Mouse (Mus musculus): Measurements from ENCODE around the gene Pef1.

The Pef1 gene

DNA sequence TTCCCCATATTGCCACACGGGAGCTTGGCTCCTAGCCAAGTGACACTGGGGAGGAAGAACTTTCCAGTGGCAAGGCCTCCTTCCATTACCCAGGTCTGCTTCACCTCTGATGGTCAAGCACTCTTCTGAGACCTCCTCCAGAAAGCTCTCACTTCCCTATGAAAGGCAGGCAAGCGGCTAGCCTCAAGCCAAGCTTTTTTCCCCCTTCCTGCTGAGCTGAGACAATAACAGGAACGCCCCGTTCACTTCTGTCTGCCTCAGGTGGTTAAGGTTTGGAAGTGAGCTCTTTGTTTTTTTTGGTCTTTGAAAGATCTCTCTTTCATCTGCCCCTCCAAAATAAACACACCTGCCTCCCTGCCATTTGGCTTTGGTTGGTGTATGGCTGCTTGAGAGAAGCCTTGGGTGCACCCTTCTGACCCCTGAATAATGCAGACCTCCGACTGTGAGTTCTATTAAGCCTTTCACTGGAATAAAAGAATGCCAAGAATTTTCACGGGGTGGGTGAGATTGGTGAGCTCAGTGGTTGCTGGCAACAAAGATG lies at the start of gene Pef1:
Gene Pef1 (plus strand): TSS at position 448 of the 541 bp plus-strand sequence.
- Histone ChIP-seq H3K27me3 (ENCODE audit: control insufficient read depth, insufficient read depth, low read length, poor library complexity, severe bottlenecking) (no peaks in the 10 kb centered on the region), H3K36me3 (ENCODE audit: control insufficient read depth, insufficient read depth, low read length, poor library complexity, severe bottlenecking) (no peaks in the 10 kb centered on the region)
- no peak for DNase-seq (ENCODE audit: low read depth, low spot score)

DNA sequence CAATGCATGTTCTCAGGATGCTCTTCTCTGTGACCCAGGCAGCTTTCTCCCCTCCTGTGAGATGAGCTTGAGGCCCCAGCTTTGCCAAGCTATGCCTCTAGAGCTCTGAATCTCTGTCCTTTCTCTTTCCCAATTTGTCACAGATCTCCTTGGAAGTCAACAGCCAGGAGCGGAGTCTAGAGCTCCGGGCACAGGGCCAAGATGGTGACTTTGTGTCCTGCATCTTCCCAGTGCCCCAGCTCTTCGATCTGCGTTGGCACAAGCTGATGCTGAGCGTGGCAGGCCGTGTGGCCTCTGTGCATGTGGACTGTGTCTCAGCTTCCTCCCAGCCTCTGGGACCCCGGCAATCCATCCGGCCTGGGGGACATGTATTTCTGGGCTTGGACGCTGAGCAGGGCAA lies 49.2 kb upstream of the Pef1 start:
- DNase-seq (ENCODE audit: low read depth, low spot score) = no peak

GRCm38 (mm10) chr4:130054727-130055126 lies 47.6 kb upstream of the Pef1 start:
- Histone ChIP-seq H3K36me3 (ENCODE audit: control insufficient read depth, insufficient read depth, low read length, poor library complexity, severe bottlenecking) (no peaks in the 10 kb centered on the region), H3K27me3 (ENCODE audit: control insufficient read depth, insufficient read depth, low read length, poor library complexity, severe bottlenecking) (no peaks in the 10 kb centered on the region)
- DNase-seq (ENCODE audit: low read depth, low spot score) = no peak

More for the DNA sequence above, 49.2 kb upstream of the Pef1 start:
- H3K36me3 ChIP-seq (ENCODE audit: control insufficient read depth, insufficient read depth, low read length, poor library complexity, severe bottlenecking) = no peaks in the 10 kb centered on the region
- H3K27me3 ChIP-seq (ENCODE audit: control insufficient read depth, insufficient read depth, low read length, poor library complexity, severe bottlenecking) = no peaks in the 10 kb centered on the region

DNA sequence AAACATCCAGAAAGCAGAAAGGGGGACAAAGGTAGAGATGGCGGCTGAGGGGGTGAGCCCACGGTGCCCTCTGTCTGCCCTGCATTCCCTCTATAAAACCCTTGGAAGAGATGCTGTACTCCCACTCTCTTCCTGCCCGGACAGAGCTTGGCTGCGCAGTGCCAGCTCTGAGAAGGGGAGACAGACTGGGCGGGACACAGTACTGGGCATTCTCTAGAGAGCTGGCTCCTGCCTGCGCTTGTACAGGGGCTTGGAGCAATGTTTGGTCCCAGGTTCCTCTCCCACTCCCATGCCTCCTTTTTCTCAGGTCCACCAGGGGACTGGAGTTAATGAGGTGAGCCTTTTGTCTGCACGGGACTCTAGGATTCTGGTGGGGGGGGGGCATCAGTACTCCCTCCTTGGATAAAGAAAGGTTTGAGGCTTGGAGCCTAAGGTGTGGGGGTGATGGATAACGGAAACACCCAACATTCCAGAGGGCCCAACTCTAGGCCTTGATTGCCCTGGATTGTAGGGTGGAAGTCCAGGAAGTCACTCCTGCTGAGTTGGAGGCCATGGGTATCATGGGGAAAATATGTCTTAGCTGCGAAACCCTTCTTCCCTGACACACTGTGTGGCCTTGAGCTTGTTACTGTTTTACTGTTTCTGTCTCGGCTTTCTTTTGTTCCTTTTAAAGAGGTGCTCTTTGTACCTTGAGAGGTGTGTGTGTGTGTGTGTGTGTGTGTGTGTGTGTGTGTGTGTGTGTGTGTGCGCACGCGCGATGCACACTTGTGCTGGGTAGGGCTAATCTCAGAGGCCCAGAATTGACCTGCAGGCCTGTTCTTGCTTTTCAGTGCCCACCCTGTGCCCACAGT lies 47.0 kb upstream of the Pef1 start:
- DNase-seq (ENCODE audit: low read depth, low spot score) = no peak

GRCm38 (mm10) chr4:130056011-130056322 lies 46.4 kb upstream of the Pef1 start:
- no peak for DNase-seq (ENCODE audit: low read depth, low spot score)
- H3K36me3 ChIP-seq (ENCODE audit: control insufficient read depth, insufficient read depth, low read length, poor library complexity, severe bottlenecking) = no peaks in the 10 kb centered on the region
- no peaks in the 10 kb centered on the region for H3K27me3 ChIP-seq (ENCODE audit: control insufficient read depth, insufficient read depth, low read length, poor library complexity, severe bottlenecking)

More for the DNA sequence above, 47.0 kb upstream of the Pef1 start:
- H3K36me3 ChIP-seq (ENCODE audit: control insufficient read depth, insufficient read depth, low read length, poor library complexity, severe bottlenecking) = no peaks in the 10 kb centered on the region
- H3K27me3 ChIP-seq (ENCODE audit: control insufficient read depth, insufficient read depth, low read length, poor library complexity, severe bottlenecking) = no peaks in the 10 kb centered on the region

- no peaks in the 10 kb centered on the region for H3K36me3 ChIP-seq (ENCODE audit: control insufficient read depth, insufficient read depth, low read length, poor library complexity, severe bottlenecking)
- no peaks in the 10 kb centered on the region for H3K27me3 ChIP-seq (ENCODE audit: control insufficient read depth, insufficient read depth, low read length, poor library complexity, severe bottlenecking)
- DNase-seq (ENCODE audit: low read depth, low spot score) = no peak
These were observed 45.9 kb upstream of the Pef1 start for GRCm38 (mm10) chr4:130056471-130056870.

- no peaks in the 10 kb centered on the region for H3K36me3 ChIP-seq (ENCODE audit: control insufficient read depth, insufficient read depth, low read length, poor library complexity, severe bottlenecking)
- H3K27me3 ChIP-seq (ENCODE audit: control insufficient read depth, insufficient read depth, low read length, poor library complexity, severe bottlenecking) = no peaks in the 10 kb centered on the region
- no peak for DNase-seq (ENCODE audit: low read depth, low spot score)
These were observed 41.4 kb upstream of the Pef1 start for GRCm38 (mm10) chr4:130060937-130061336.

- no peak for DNase-seq (ENCODE audit: low read depth, low spot score)
- Histone ChIP-seq H3K27me3 (ENCODE audit: control insufficient read depth, insufficient read depth, low read length, poor library complexity, severe bottlenecking) (no peaks in the 10 kb centered on the region), H3K36me3 (ENCODE audit: control insufficient read depth, insufficient read depth, low read length, poor library complexity, severe bottlenecking) (no peaks in the 10 kb centered on the region)
These were observed 39.2 kb upstream of the Pef1 start for GRCm38 (mm10) chr4:130063191-130063590.

DNA sequence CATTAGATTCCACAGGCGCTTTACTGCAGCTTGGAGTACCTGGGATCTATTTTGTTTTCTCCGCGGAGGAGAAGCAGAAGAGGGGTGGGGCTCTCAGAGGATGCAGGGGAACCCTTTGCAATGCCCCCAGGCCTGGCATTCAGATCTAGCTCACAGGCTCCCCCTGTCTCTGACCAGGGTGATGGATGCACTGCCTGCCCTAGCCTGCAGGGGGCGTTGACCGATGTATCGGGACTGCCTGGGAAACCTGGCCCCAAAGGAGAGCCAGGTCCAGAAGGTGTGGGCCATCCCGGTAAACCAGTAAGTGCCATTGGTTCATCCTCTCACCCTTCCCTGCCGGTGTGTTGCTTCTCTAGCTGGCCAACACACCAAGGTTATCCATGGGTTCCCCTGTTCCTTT lies 35.5 kb upstream of the Pef1 start:
- DNase-seq (ENCODE audit: low read depth, low spot score) = no peak
- Histone ChIP-seq H3K27me3 (ENCODE audit: control insufficient read depth, insufficient read depth, low read length, poor library complexity, severe bottlenecking) (no peaks in the 10 kb centered on the region), H3K36me3 (ENCODE audit: control insufficient read depth, insufficient read depth, low read length, poor library complexity, severe bottlenecking) (no peaks in the 10 kb centered on the region)

GRCm38 (mm10) chr4:130070523-130070922 lies 31.8 kb upstream of the Pef1 start:
- DNase-seq (ENCODE audit: low read depth, low spot score) = no peak
- Histone ChIP-seq H3K27me3 (ENCODE audit: control insufficient read depth, insufficient read depth, low read length, poor library complexity, severe bottlenecking) (no peaks in the 10 kb centered on the region), H3K36me3 (ENCODE audit: control insufficient read depth, insufficient read depth, low read length, poor library complexity, severe bottlenecking) (no peaks in the 10 kb centered on the region)

DNA sequence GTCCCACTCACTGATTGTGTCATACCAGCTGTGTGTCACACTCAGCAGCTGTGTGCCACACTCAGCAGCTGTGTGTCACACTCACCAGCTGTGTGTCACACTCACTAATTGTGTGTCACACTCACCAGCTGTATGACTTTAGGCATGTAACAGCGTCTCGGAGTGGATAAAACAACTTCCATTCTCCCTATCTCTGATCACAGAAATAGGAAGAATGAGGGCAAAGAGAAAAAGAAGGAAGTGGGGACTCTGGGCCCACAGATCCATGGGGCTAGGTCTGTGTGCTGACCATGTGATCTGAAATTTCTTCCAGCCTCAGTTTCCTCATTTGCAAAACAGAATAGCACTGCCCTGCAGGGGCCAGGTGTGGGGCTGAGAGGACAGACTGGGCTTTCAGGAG lies 30.6 kb upstream of the Pef1 start:
- Histone ChIP-seq H3K36me3 (ENCODE audit: control insufficient read depth, insufficient read depth, low read length, poor library complexity, severe bottlenecking) (no peaks in the 10 kb centered on the region), H3K27me3 (ENCODE audit: control insufficient read depth, insufficient read depth, low read length, poor library complexity, severe bottlenecking) (no peaks in the 10 kb centered on the region)
- DNase-seq (ENCODE audit: low read depth, low spot score) = no peak

GRCm38 (mm10) chr4:130073367-130073766 lies 29.0 kb upstream of the Pef1 start:
- Histone ChIP-seq H3K27me3 (ENCODE audit: control insufficient read depth, insufficient read depth, low read length, poor library complexity, severe bottlenecking) (no peaks in the 10 kb centered on the region), H3K36me3 (ENCODE audit: control insufficient read depth, insufficient read depth, low read length, poor library complexity, severe bottlenecking) (no peaks in the 10 kb centered on the region)
- no peak for DNase-seq (ENCODE audit: low read depth, low spot score)

DNA sequence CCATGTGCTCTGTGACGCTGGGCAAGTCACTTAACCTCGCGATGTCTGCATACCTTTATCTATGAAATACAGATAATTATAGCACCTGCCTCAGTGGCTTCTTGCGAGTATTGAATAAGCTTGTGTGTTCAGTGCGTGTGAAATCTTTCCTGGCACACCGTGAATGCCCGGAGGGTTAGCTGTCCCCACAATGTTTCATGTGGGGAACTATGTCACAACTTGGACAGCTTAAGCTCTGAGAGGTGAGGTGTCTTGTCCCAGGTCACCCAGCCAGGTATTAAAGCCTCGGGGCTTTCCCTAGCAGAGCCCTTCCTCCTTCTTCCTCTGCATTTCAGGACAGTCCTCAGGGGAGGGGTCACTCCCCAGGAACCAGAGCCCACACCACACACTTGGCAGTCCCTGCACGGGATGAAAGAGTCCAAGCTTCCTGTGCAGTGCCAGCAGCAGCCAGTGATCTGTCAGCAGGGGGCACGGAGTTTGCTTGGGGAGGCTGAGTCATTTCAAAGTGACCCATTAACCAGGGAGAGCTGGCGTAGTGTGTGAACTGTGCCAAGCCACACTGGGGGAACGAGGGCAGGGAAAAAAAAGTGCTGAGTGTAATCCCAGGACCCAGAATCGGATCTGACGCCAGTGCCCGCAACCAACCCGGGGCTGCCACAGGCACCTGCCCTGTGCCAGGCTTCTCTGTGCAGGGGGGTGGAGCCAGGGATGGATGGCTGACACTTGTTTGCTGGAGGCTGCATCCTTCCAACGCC lies 27.4 kb upstream of the Pef1 start:
- Histone ChIP-seq H3K36me3 (ENCODE audit: control insufficient read depth, insufficient read depth, low read length, poor library complexity, severe bottlenecking) (no peaks in the 10 kb centered on the region), H3K27me3 (ENCODE audit: control insufficient read depth, insufficient read depth, low read length, poor library complexity, severe bottlenecking) (no peaks in the 10 kb centered on the region)
- no peak for DNase-seq (ENCODE audit: low read depth, low spot score)

GRCm38 (mm10) chr4:130076856-130077255 lies 25.5 kb upstream of the Pef1 start:
- no peak for DNase-seq (ENCODE audit: low read depth, low spot score)
- no peaks in the 10 kb centered on the region for H3K36me3 ChIP-seq (ENCODE audit: control insufficient read depth, insufficient read depth, low read length, poor library complexity, severe bottlenecking)
- no peaks in the 10 kb centered on the region for H3K27me3 ChIP-seq (ENCODE audit: control insufficient read depth, insufficient read depth, low read length, poor library complexity, severe bottlenecking)

- Histone ChIP-seq H3K27me3 (ENCODE audit: control insufficient read depth, insufficient read depth, low read length, poor library complexity, severe bottlenecking) (no peaks in the 10 kb centered on the region), H3K36me3 (ENCODE audit: control insufficient read depth, insufficient read depth, low read length, poor library complexity, severe bottlenecking) (no peaks in the 10 kb centered on the region)
- DNase-seq (ENCODE audit: low read depth, low spot score) = no peak
These were observed 23.4 kb upstream of the Pef1 start for GRCm38 (mm10) chr4:130078816-130079485.
